Mouse (Mus musculus) kidney, embryonic 14.5 days (tissue): ENCODE results near the gene Gatad2b. TPM values are rescaled to one million over a fixed set of nuclear protein-coding genes. Genes with fewer than 3 reads are reported as not detected.

Source experiments
- ATAC-seq: fragments of 200-750 bp; cut with Nextera tagmentation; 2 replicates; pipeline ENCODE4 v1.8.0; 2017; ENCODE audit warnings: moderate number of reproducible peaks, mild to moderate bottlenecking, moderate TSS enrichment, moderate library complexity; ENCODE audit not compliant: low FRiP score, low TSS enrichment
- H3K27ac ChIP-seq: fragments of 300-500 bp; sonication (generic); 2 replicates; pipeline ENCODE4 v1.5.1; 2014; ENCODE audit warnings: low read depth, mild to moderate bottlenecking, low read length, moderate library complexity, mixed read lengths
- H3K27me3 ChIP-seq: fragments of 300-500 bp; sonication (generic); 2 replicates; pipeline ENCODE4 v1.6.1; 2014; ENCODE audit warnings: mild to moderate bottlenecking, low read length; ENCODE audit not compliant: control insufficient read depth, insufficient read depth
- H3K36me3 ChIP-seq: fragments of 300-500 bp; sonication (generic); 2 replicates; pipeline ENCODE4 v1.6.1; 2014; ENCODE audit warnings: low read length, mixed read lengths; ENCODE audit not compliant: control insufficient read depth, insufficient read depth
- H3K4me1 ChIP-seq: fragments of 300-500 bp; sonication (generic); 2 replicates; pipeline ENCODE4 v1.6.1; 2014; ENCODE audit warnings: low read length, mixed read lengths; ENCODE audit not compliant: control insufficient read depth, insufficient read depth
- H3K4me2 ChIP-seq: fragments of 300-500 bp; sonication (generic); replicated peaks from 2 replicates; pipeline ENCODE4 v1.6.1; 2014; ENCODE audit warnings: low read depth, mild to moderate bottlenecking, low read length
- H3K4me3 ChIP-seq: fragments of 300-500 bp; sonication (generic); 2 replicates; pipeline ENCODE4 v1.5.1; 2014; ENCODE audit warnings: mild to moderate bottlenecking, low read length
- H3K9ac ChIP-seq: fragments of 300-500 bp; sonication (generic); 2 replicates; pipeline ENCODE4 v1.6.1; 2014; ENCODE audit warnings: low read depth, mild to moderate bottlenecking, low read length, moderate library complexity
- H3K9me3 ChIP-seq: fragments of 300-500 bp; sonication (generic); 2 replicates; pipeline ENCODE4 v1.6.1; 2016; ENCODE audit warnings: low read length; ENCODE audit not compliant: control insufficient read depth
- WGBS: fragments of 180-500 bp; shearing (Covaris S2); extraction: QIAGEN DNeasy Blood & Tissue Kit; methylation state at CpG from one replicate; pipeline ENCODE4 v1.1.7; 2014; 5-methylcytosine and 5-hydroxymethylcytosine counted together
- polyA plus RNA-seq: library from polyadenylated mRNA; unstranded; fragments of >200 nt; fragmentation: Nextera tagmentation; extraction: Ambion mirVana; gene quantifications from 2 replicates; pipeline ENCODE4 v1.2.1, GENCODE M21; 2014

The Gatad2b gene
- polyA plus RNA-seq, 1 experiment from 2014 or later = 24.5 TPM

- Histone ChIP-seq H3K9me3 (no peaks in the 10 kb centered on the region; the same call in 1 of the 2 replicates), H3K9ac (peak overlapping the region; percentile 74; the same call in 1 of the 2 replicates), H3K36me3 (peaks cover 35% of the 10 kb centered on the region), H3K4me1 (peaks cover 17% of the 10 kb centered on the region), H3K4me2 (peak overlapping the region; percentile 98), H3K4me3 (peak overlapping the region; percentile 60; the same call in 1 of the 2 replicates), H3K27me3 (no peaks in the 10 kb centered on the region), H3K27ac (no peak overlapping the region)
- no peak for ATAC-seq
- 83% methylated on average over 4 of the region's 4 CpGs for WGBS
Measured at GRCm38 (mm10) chr3:90388192-90388591, 95.2 kb downstream of the Gatad2b start.

- Histone ChIP-seq H3K9me3 (no peaks in the 10 kb centered on the region; the same call in 1 of the 2 replicates), H3K4me2 (peak overlapping the region; percentile 98), H3K9ac (peak overlapping the region; percentile 74), H3K36me3 (peaks cover 42% of the 10 kb centered on the region), H3K27me3 (no peaks in the 10 kb centered on the region), H3K4me1 (peaks cover 17% of the 10 kb centered on the region), H3K27ac (peak overlapping the region; percentile 78; the same call in 1 of the 2 replicates), H3K4me3 (peak overlapping the region; percentile 60)
- 4% methylated on average over 53 of the region's 53 CpGs for WGBS
- ATAC-seq = peak; percentile 64
Measured at GRCm38 (mm10) chr3:90388726-90389510, 95.9 kb downstream of the Gatad2b start.

- peak; percentile 73 for ATAC-seq
- Histone ChIP-seq H3K4me3 (peak within 1 kb of the TSS; percentile 60), H3K9ac (peak within 1 kb of the TSS; percentile 74), H3K27ac (peak within 1 kb of the TSS; percentile 78; the same call in 1 of the 2 replicates), H3K9me3 (no peaks in the 10 kb centered on the region; the same call in 1 of the 2 replicates), H3K27me3 (no peaks in the 10 kb centered on the region), H3K4me2 (peak within 1 kb of the TSS; percentile 98), H3K4me1 (peaks cover 16% of the 10 kb centered on the region), H3K36me3 (peaks cover 51% of the 10 kb centered on the region)
- under 1% methylated on average over 52 of the region's 55 CpGs for WGBS
Measured at GRCm38 (mm10) chr3:90389511-90390490, 96.8 kb downstream of the Gatad2b start, which contains the start of gene Slc27a3. Gene Slc27a3, minus strand, starts transcription at chr3:90389938.

GRCm38 (mm10) chr3:90391004-90391403 lies 98.0 kb downstream of the Gatad2b start:
- no peak for ATAC-seq
- Histone ChIP-seq H3K27ac (no peak overlapping the region), H3K36me3 (peaks cover 57% of the 10 kb centered on the region), H3K4me2 (no peak overlapping the region), H3K27me3 (no peaks in the 10 kb centered on the region), H3K4me3 (no peak overlapping the region), H3K4me1 (peaks cover 11% of the 10 kb centered on the region; the same call in 1 of the 2 replicates), H3K9ac (no peak overlapping the region), H3K9me3 (no peaks in the 10 kb centered on the region; the same call in 1 of the 2 replicates)
- WGBS = 64% methylated on average over 4 of the region's 4 CpGs

GRCm38 (mm10) chr3:90391941-90392340 lies 99.0 kb downstream of the Gatad2b start:
- no peak overlapping the region for H3K4me2 ChIP-seq
- no peak for ATAC-seq
- H3K27me3 ChIP-seq = no peaks in the 10 kb centered on the region
- H3K36me3 ChIP-seq = peaks cover 67% of the 10 kb centered on the region
- H3K4me3 ChIP-seq = no peak overlapping the region
- no peaks in the 10 kb centered on the region; the same call in 1 of the 2 replicates for H3K9me3 ChIP-seq
- no peak overlapping the region for H3K27ac ChIP-seq
- WGBS = 93% methylated on average over 8 of the region's 8 CpGs
- peaks cover 11% of the 10 kb centered on the region; the same call in 1 of the 2 replicates for H3K4me1 ChIP-seq
- no peak overlapping the region for H3K9ac ChIP-seq

- H3K36me3 ChIP-seq = peaks cover 71% of the 10 kb centered on the region
- H3K4me3 ChIP-seq = no peak overlapping the region
- WGBS = 70% methylated on average over 3 of the region's 3 CpGs
- no peaks in the 10 kb centered on the region for H3K27me3 ChIP-seq
- no peak overlapping the region for H3K9ac ChIP-seq
- ATAC-seq = no peak
- no peaks in the 10 kb centered on the region; the same call in 1 of the 2 replicates for H3K9me3 ChIP-seq
- H3K4me1 ChIP-seq = peaks cover 11% of the 10 kb centered on the region; the same call in 1 of the 2 replicates
- no peak overlapping the region for H3K4me2 ChIP-seq
- no peak overlapping the region for H3K27ac ChIP-seq
Measured at GRCm38 (mm10) chr3:90392661-90393060, 99.7 kb downstream of the Gatad2b start.

GRCm38 (mm10) chr3:90395629-90396028 lies 102.7 kb downstream of the Gatad2b start:
- Histone ChIP-seq H3K4me3 (no peak overlapping the region), H3K9me3 (no peaks in the 10 kb centered on the region; the same call in 1 of the 2 replicates), H3K9ac (no peak overlapping the region), H3K27me3 (no peaks in the 10 kb centered on the region), H3K27ac (no peak overlapping the region), H3K4me1 (peaks cover 3% of the 10 kb centered on the region; the same call in 1 of the 2 replicates), H3K36me3 (peaks cover 93% of the 10 kb centered on the region), H3K4me2 (no peak overlapping the region)
- WGBS = 85% methylated on average over 3 of the region's 3 CpGs
- no peak for ATAC-seq

GRCm38 (mm10) chr3:90400993-90401392 lies 108.0 kb downstream of the Gatad2b start:
- H3K4me3 ChIP-seq = no peak overlapping the region
- no peak for ATAC-seq
- no peak overlapping the region for H3K4me2 ChIP-seq
- WGBS = 70% methylated on average over 4 of the region's 4 CpGs
- no peak overlapping the region for H3K9ac ChIP-seq
- H3K9me3 ChIP-seq = no peaks in the 10 kb centered on the region
- H3K36me3 ChIP-seq = peaks cover 94% of the 10 kb centered on the region
- no peaks in the 10 kb centered on the region for H3K27me3 ChIP-seq
- H3K27ac ChIP-seq = no peak overlapping the region
- H3K4me1 ChIP-seq = no peaks in the 10 kb centered on the region
